Mouse (Mus musculus) neural tube, embryonic 11.5 days (tissue): ENCODE measurements at regions not wholly inside any gene's neighbourhood (a gene's known extent, or its start where the extent isn't known, plus 50 kb on each side); places are given as distances from the start of the nearest gene placed in this dataset.

Experiments used
- ATAC-seq: fragments of 200-750 bp; cut with Nextera tagmentation; 2 replicates; pipeline ENCODE4 v1.8.0; 2017; ENCODE audit warnings: moderate number of reproducible peaks, mild to moderate bottlenecking, moderate TSS enrichment, moderate library complexity; ENCODE audit not compliant: insufficient read depth, low FRiP score, low TSS enrichment
- DNase-seq: peaks from one replicate; pipeline ENCODE4 v3.0.0-alpha.2; 2015; ENCODE audit warnings: low spot score
- H3K27ac ChIP-seq: fragments of 300-500 bp; sonication (generic); 2 replicates; pipeline ENCODE4 v1.5.1; 2014; ENCODE audit warnings: low read depth, mild to moderate bottlenecking, low read length
- H3K27me3 ChIP-seq: fragments of 300-500 bp; sonication (generic); 2 replicates; pipeline ENCODE4 v1.6.1; 2014; ENCODE audit warnings: mild to moderate bottlenecking, low read length, mixed read lengths; ENCODE audit not compliant: control insufficient read depth, insufficient read depth
- H3K36me3 ChIP-seq: fragments of 300-500 bp; sonication (generic); 2 replicates; pipeline ENCODE4 v1.6.1; 2014; ENCODE audit warnings: mild to moderate bottlenecking, low read length, moderate library complexity, mixed read lengths; ENCODE audit not compliant: control insufficient read depth, insufficient read depth
- H3K4me1 ChIP-seq: fragments of 300-500 bp; sonication (generic); 2 replicates; pipeline ENCODE4 v1.6.1; 2014; ENCODE audit warnings: low read length, mixed read lengths; ENCODE audit not compliant: control insufficient read depth, insufficient read depth
- H3K4me2 ChIP-seq: fragments of 300-500 bp; sonication (generic); 2 replicates; pipeline ENCODE4 v1.6.1; 2014; ENCODE audit warnings: low read depth, mild to moderate bottlenecking, moderate library complexity
- H3K4me3 ChIP-seq: fragments of 300-500 bp; sonication (generic); 2 replicates; pipeline ENCODE4 v1.5.1; 2014; ENCODE audit warnings: low read depth, low read length
- H3K9ac ChIP-seq: fragments of 300-500 bp; sonication (generic); 2 replicates; pipeline ENCODE4 v1.6.1; 2014; ENCODE audit warnings: mild to moderate bottlenecking, low read length
- H3K9me3 ChIP-seq: fragments of 300-500 bp; sonication (generic); 2 replicates; pipeline ENCODE4 v1.6.1; 2016; ENCODE audit warnings: low read length; ENCODE audit not compliant: control insufficient read depth
- WGBS: fragments of 180-500 bp; shearing (Covaris S2); extraction: QIAGEN DNeasy Blood & Tissue Kit; methylation state at CpG from one replicate; pipeline ENCODE4 v1.1.7; 2014; 5-methylcytosine and 5-hydroxymethylcytosine counted together

GRCm38 (mm10) chr17:84044472-84044936 is 143.2 kb downstream of the Zfp36l2 start:
- H3K9ac ChIP-seq, result no peak overlapping the region
- no peaks in the 10 kb centered on the region for H3K36me3 ChIP-seq
- H3K27ac ChIP-seq, result peak overlapping the region; percentile 4; the same call in 1 of the 2 replicates
- no peaks in the 10 kb centered on the region for H3K27me3 ChIP-seq
- DNase-seq (peak; percentile 61), ATAC-seq (no peak; the same call in 1 of the 2 replicates)
- no peaks in the 10 kb centered on the region for H3K9me3 ChIP-seq
- H3K4me1 ChIP-seq, result peaks cover 6% of the 10 kb centered on the region; the same call in 1 of the 2 replicates
- no peak overlapping the region for H3K4me3 ChIP-seq
- 35% methylated on average over 5 of the region's 5 CpGs for WGBS
- no peak overlapping the region for H3K4me2 ChIP-seq

GRCm38 (mm10) chr17:84043102-84043501 is 144.6 kb downstream of the Zfp36l2 start:
- no peaks in the 10 kb centered on the region for H3K27me3 ChIP-seq
- H3K36me3 ChIP-seq, result no peaks in the 10 kb centered on the region
- 67% methylated on average over 2 of the region's 2 CpGs for whole genome bisulfite sequencing
- H3K4me1 ChIP-seq, result 0 out of 2 replicates have a peak, but pooled peaks cover 2% of the 10 kb centered on the region
- no peak for ATAC-seq
- no peaks in the 10 kb centered on the region for H3K9me3 ChIP-seq
- H3K9ac ChIP-seq, result no peak overlapping the region
- no peak overlapping the region for H3K27ac ChIP-seq
- H3K4me2 ChIP-seq, result no peak overlapping the region
- no peak overlapping the region for H3K4me3 ChIP-seq
- no peak for DNase-seq

GRCm38 (mm10) chr17:84039444-84039843 is 148.3 kb downstream of the Zfp36l2 start:
- H3K9ac ChIP-seq, result no peak overlapping the region
- H3K36me3 ChIP-seq, result no peaks in the 10 kb centered on the region
- DNase-seq, result no peak
- no peaks in the 10 kb centered on the region for H3K9me3 ChIP-seq
- H3K27me3 ChIP-seq, result no peaks in the 10 kb centered on the region
- ATAC-seq, result no peak
- no peak overlapping the region for H3K4me3 ChIP-seq
- H3K4me2 ChIP-seq, result no peak overlapping the region
- no peaks in the 10 kb centered on the region for H3K4me1 ChIP-seq
- H3K27ac ChIP-seq, result no peak overlapping the region
- 81% methylated on average over 10 of the region's 10 CpGs for WGBS

DNA sequence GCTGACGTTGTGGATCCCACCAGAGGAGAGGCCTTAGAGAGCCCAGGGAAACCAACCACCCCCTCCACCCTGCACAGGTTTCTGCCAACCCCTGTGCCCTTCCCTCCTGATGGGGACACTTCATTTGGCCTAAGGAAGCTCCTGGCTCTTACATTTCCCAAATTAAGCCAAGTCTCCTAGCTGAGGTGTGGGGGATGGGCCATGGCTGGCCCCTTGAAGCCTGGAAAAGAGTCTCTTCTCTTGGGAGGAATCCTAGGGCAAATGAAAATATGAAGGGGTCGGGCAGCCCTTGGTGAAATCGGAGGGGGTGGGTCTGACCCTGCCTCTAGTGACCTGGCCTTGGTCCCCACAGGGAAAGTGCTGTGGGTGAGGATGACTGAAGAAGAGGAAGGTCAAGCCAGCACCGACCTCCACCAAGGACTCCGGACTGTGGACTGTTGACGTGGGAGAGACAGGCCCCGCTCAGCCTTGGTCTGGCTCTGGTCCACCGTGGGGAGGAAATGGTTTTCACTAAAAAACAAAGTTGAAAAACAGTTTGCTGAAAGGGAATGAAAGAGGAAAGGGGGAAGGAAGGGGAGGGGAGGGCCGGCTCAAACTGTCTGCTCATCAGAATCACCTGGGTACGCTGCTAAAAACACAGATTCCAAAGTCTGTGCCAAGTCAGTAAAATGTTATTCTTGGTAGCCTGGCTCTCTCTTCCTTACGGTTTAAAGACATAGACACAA is 150.0 kb downstream of the Zfp36l2 start:
- Histone ChIP-seq H3K36me3 (no peaks in the 10 kb centered on the region), H3K27ac (no peak overlapping the region)
- WGBS, result 65% methylated on average over 11 of the region's 11 CpGs

GRCm38 (mm10) chr17:84036056-84036455 is 151.7 kb downstream of the Zfp36l2 start:
- ATAC-seq (no peak), DNase-seq (no peak)
- H3K36me3 ChIP-seq, result no peaks in the 10 kb centered on the region
- no peak overlapping the region for H3K9ac ChIP-seq
- no peak overlapping the region for H3K4me2 ChIP-seq
- H3K4me3 ChIP-seq, result no peak overlapping the region
- H3K9me3 ChIP-seq, result no peaks in the 10 kb centered on the region
- H3K4me1 ChIP-seq, result peaks cover 5% of the 10 kb centered on the region; the same call in 1 of the 2 replicates
- 89% methylated on average over 6 of the region's 6 CpGs for WGBS
- H3K27ac ChIP-seq, result no peak overlapping the region
- no peaks in the 10 kb centered on the region for H3K27me3 ChIP-seq

More for the DNA sequence above, 150.0 kb downstream of the Zfp36l2 start:
- no peak for ATAC-seq
- Histone ChIP-seq H3K9me3 (no peaks in the 10 kb centered on the region), H3K4me3 (no peak overlapping the region), H3K9ac (no peak overlapping the region), H3K27me3 (no peaks in the 10 kb centered on the region), H3K4me2 (no peak overlapping the region), H3K4me1 (no peaks in the 10 kb centered on the region)
- DNase-seq, result no peak

GRCm38 (mm10) chr17:84034801-84035200 is 152.9 kb downstream of the Zfp36l2 start:
- no peak overlapping the region for H3K4me2 ChIP-seq
- no peaks in the 10 kb centered on the region for H3K36me3 ChIP-seq
- no peaks in the 10 kb centered on the region for H3K27me3 ChIP-seq
- 100% methylated on average over 1 of the region's 1 CpGs for WGBS
- ATAC-seq (no peak), DNase-seq (no peak)
- H3K4me3 ChIP-seq, result no peak overlapping the region
- no peak overlapping the region for H3K27ac ChIP-seq
- H3K4me1 ChIP-seq, result peaks cover 5% of the 10 kb centered on the region; the same call in 1 of the 2 replicates
- H3K9ac ChIP-seq, result no peak overlapping the region
- H3K9me3 ChIP-seq, result no peaks in the 10 kb centered on the region

DNA sequence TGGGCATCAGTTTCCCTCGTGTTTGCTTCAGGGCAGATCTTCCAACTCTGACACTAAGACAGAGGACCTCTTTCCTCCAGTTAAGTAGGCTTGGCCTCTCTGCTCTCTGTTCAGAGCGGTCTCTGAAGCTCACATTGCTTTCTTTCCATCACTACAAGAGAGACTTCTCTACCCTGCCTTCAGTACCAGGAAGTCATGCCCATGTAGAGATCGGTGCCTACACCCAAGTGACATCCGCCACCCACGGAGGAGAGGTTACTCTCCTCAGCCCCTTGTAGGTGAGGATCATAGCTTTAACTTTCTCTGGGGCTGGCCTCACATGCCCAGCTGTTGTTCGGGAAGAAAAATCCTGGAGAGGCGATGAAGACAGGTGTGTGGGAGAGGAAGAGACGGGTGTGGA is 155.3 kb downstream of the Zfp36l2 start:
- Histone ChIP-seq H3K4me3 (no peak overlapping the region), H3K27me3 (no peaks in the 10 kb centered on the region), H3K4me1 (peaks cover 15% of the 10 kb centered on the region), H3K27ac (no peak overlapping the region), H3K9me3 (no peaks in the 10 kb centered on the region), H3K4me2 (no peak overlapping the region), H3K9ac (no peak overlapping the region), H3K36me3 (no peaks in the 10 kb centered on the region)
- ATAC-seq (no peak), DNase-seq (no peak)
- 93% methylated on average over 8 of the region's 8 CpGs for WGBS

GRCm38 (mm10) chr17:84031833-84032232 is 155.9 kb downstream of the Zfp36l2 start:
- Histone ChIP-seq H3K9ac (no peak overlapping the region), H3K4me3 (no peak overlapping the region), H3K36me3 (no peaks in the 10 kb centered on the region), H3K27ac (no peak overlapping the region), H3K9me3 (no peaks in the 10 kb centered on the region), H3K4me2 (no peak overlapping the region), H3K4me1 (peaks cover 15% of the 10 kb centered on the region), H3K27me3 (no peaks in the 10 kb centered on the region)
- no peak for DNase-seq
- WGBS, result 71% methylated on average over 4 of the region's 4 CpGs
- no peak for ATAC-seq

- Histone ChIP-seq H3K27me3 (no peaks in the 10 kb centered on the region), H3K4me3 (no peak overlapping the region), H3K36me3 (no peaks in the 10 kb centered on the region), H3K27ac (no peak overlapping the region), H3K4me1 (peaks cover 15% of the 10 kb centered on the region), H3K4me2 (no peak overlapping the region), H3K9ac (no peak overlapping the region), H3K9me3 (no peaks in the 10 kb centered on the region)
- DNase-seq, result peak; percentile 46
- WGBS, result 55% methylated on average over 6 of the region's 6 CpGs
- no peak for ATAC-seq
These were observed 156.4 kb downstream of the Zfp36l2 start for GRCm38 (mm10) chr17:84031381-84031780.
